Mouse (Mus musculus): Measurements from ENCODE around the gene Lpcat3. TPM values are rescaled to one million over a fixed set of nuclear protein-coding genes. Genes with fewer than 3 reads are reported as not detected.

Lpcat3 gene
- polyA plus RNA-seq, 1 experiment from 2014 or later, result 45.0 TPM

GRCm38 (mm10) chr6:124732476-124733370 lies 69.9 kb downstream of the Lpcat3 start:
- Histone ChIP-seq H3K9ac (ENCODE audit: low read length) (no peak overlapping the region), H3K4me1 (ENCODE audit: control insufficient read depth in 2 of 2, insufficient read depth in 2 of 2, low read length in 2 of 2) (0 out of 4 replicates have a peak, but pooled peaks cover 0 to 2% of the 10 kb centered on the region in 2 experiments), H3K4me3 (ENCODE audit: control insufficient read depth in 1 of 2, insufficient read depth in 1 of 2, low read depth in 1 of 2, low read length in 2 of 2) (no peak overlapping the region; a peak in 1 of 4 replicates), H3K4me2 (ENCODE audit: low read length) (no peak overlapping the region), H3K36me3 (ENCODE audit: control insufficient read depth, insufficient read depth, low read length) (no peaks in the 10 kb centered on the region), H3K27me3 (ENCODE audit: control insufficient read depth, insufficient read depth, low read length) (no peaks in the 10 kb centered on the region), H3K27ac (replicated peaks in 1 of 2; ENCODE audit: control insufficient read depth in 1 of 2, insufficient read depth in 1 of 2, low read depth in 2 of 2, low read length in 2 of 2) (0 out of 4 replicates have a peak overlapping the region, but pooled peaks of 1 of the 2 experiments have one; percentile 3), H3K9me3 (ENCODE audit: control insufficient read depth, low read length) (no peaks in the 10 kb centered on the region)
- WGBS, result 56% methylated on average over 19 of the region's 19 CpGs
- 0 out of 2 replicates have a peak, but pooled peaks have one; percentile 15 for ATAC-seq (ENCODE audit: insufficient number of reproducible peaks, insufficient read depth, low FRiP score, low read depth)

GRCm38 (mm10) chr6:124734417-124734816 lies 71.6 kb downstream of the Lpcat3 start:
- no peaks in the 10 kb centered on the region for H3K27me3 ChIP-seq (ENCODE audit: control insufficient read depth, insufficient read depth, low read length)
- peaks cover 6 to 9% of the 10 kb centered on the region in 2 experiments; a peak in 3 of 4 replicates for H3K4me1 ChIP-seq (ENCODE audit: control insufficient read depth in 2 of 2, insufficient read depth in 2 of 2, low read length in 2 of 2)
- no peak overlapping the region for H3K4me3 ChIP-seq (ENCODE audit: control insufficient read depth in 1 of 2, insufficient read depth in 1 of 2, low read depth in 1 of 2, low read length in 2 of 2)
- H3K9ac ChIP-seq (ENCODE audit: low read length), result no peak overlapping the region
- no peak for ATAC-seq (ENCODE audit: insufficient number of reproducible peaks, insufficient read depth, low FRiP score, low read depth)
- H3K36me3 ChIP-seq (ENCODE audit: control insufficient read depth, insufficient read depth, low read length), result 0 out of 2 replicates have a peak, but pooled peaks cover 3% of the 10 kb centered on the region
- H3K9me3 ChIP-seq (ENCODE audit: control insufficient read depth, low read length), result no peaks in the 10 kb centered on the region
- no peak overlapping the region for H3K27ac ChIP-seq (replicated peaks in 1 of 2; ENCODE audit: control insufficient read depth in 1 of 2, insufficient read depth in 1 of 2, low read depth in 2 of 2, low read length in 2 of 2)
- 87% methylated on average over 3 of the region's 3 CpGs for WGBS
- no peak overlapping the region for H3K4me2 ChIP-seq (ENCODE audit: low read length)

GRCm38 (mm10) chr6:124737040-124737439 lies 74.2 kb downstream of the Lpcat3 start:
- H3K4me1 ChIP-seq (ENCODE audit: control insufficient read depth in 2 of 2, insufficient read depth in 2 of 2, low read length in 2 of 2), result peaks cover 11 to 22% of the 10 kb centered on the region in 2 experiments
- no peak overlapping the region for H3K4me3 ChIP-seq (ENCODE audit: control insufficient read depth in 1 of 2, insufficient read depth in 1 of 2, low read depth in 1 of 2, low read length in 2 of 2)
- no peaks in the 10 kb centered on the region for H3K9me3 ChIP-seq (ENCODE audit: control insufficient read depth, low read length)
- 86% methylated on average over 11 of the region's 11 CpGs for WGBS
- H3K9ac ChIP-seq (ENCODE audit: low read length), result no peak overlapping the region
- 0 out of 2 replicates have a peak, but pooled peaks cover 3% of the 10 kb centered on the region for H3K36me3 ChIP-seq (ENCODE audit: control insufficient read depth, insufficient read depth, low read length)
- H3K4me2 ChIP-seq (ENCODE audit: low read length), result no peak overlapping the region
- no peak overlapping the region for H3K27ac ChIP-seq (replicated peaks in 1 of 2; ENCODE audit: control insufficient read depth in 1 of 2, insufficient read depth in 1 of 2, low read depth in 2 of 2, low read length in 2 of 2)
- no peaks in the 10 kb centered on the region for H3K27me3 ChIP-seq (ENCODE audit: control insufficient read depth, insufficient read depth, low read length)
- ATAC-seq (ENCODE audit: insufficient number of reproducible peaks, insufficient read depth, low FRiP score, low read depth), result no peak

- Histone ChIP-seq H3K4me1 (ENCODE audit: control insufficient read depth in 2 of 2, insufficient read depth in 2 of 2, low read length in 2 of 2) (peaks cover 9 to 22% of the 10 kb centered on the region in 2 experiments), H3K27ac (replicated peaks in 1 of 2; ENCODE audit: control insufficient read depth in 1 of 2, insufficient read depth in 1 of 2, low read depth in 2 of 2, low read length in 2 of 2) (no peak within 1 kb of the TSS), H3K36me3 (ENCODE audit: control insufficient read depth, insufficient read depth, low read length) (peaks cover 16% of the 10 kb centered on the region), H3K4me2 (ENCODE audit: low read length) (0 out of 2 replicates have a peak within 1 kb of the TSS, but pooled peaks have one; percentile 8), H3K27me3 (ENCODE audit: control insufficient read depth, insufficient read depth, low read length) (no peaks in the 10 kb centered on the region), H3K4me3 (ENCODE audit: control insufficient read depth in 1 of 2, insufficient read depth in 1 of 2, low read depth in 1 of 2, low read length in 2 of 2) (no peak within 1 kb of the TSS), H3K9ac (ENCODE audit: low read length) (peak within 1 kb of the TSS; percentile 42; the same call in 1 of the 2 replicates), H3K9me3 (ENCODE audit: control insufficient read depth, low read length) (no peaks in the 10 kb centered on the region)
- WGBS, result 28% methylated on average over 15 of the region's 15 CpGs
- no peak for ATAC-seq (ENCODE audit: insufficient number of reproducible peaks, insufficient read depth, low FRiP score, low read depth)
Observed at GRCm38 (mm10) chr6:124738511-124739023, 75.7 kb downstream of the Lpcat3 start, which contains the start of gene Ptpn6. Ptpn6 (minus strand) TSS chr6:124738714.

GRCm38 (mm10) chr6:124739231-124739796 lies 76.5 kb downstream of the Lpcat3 start:
- WGBS, result 82% methylated on average over 10 of the region's 10 CpGs
- Histone ChIP-seq H3K4me1 (ENCODE audit: control insufficient read depth in 2 of 2, insufficient read depth in 2 of 2, low read length in 2 of 2) (peaks cover 9 to 22% of the 10 kb centered on the region in 2 experiments), H3K36me3 (ENCODE audit: control insufficient read depth, insufficient read depth, low read length) (peaks cover 24% of the 10 kb centered on the region), H3K9me3 (ENCODE audit: control insufficient read depth, low read length) (no peaks in the 10 kb centered on the region), H3K27ac (replicated peaks in 1 of 2; ENCODE audit: control insufficient read depth in 1 of 2, insufficient read depth in 1 of 2, low read depth in 2 of 2, low read length in 2 of 2) (no peak overlapping the region), H3K27me3 (ENCODE audit: control insufficient read depth, insufficient read depth, low read length) (no peaks in the 10 kb centered on the region), H3K4me2 (ENCODE audit: low read length) (no peak overlapping the region), H3K9ac (ENCODE audit: low read length) (no peak overlapping the region), H3K4me3 (ENCODE audit: control insufficient read depth in 1 of 2, insufficient read depth in 1 of 2, low read depth in 1 of 2, low read length in 2 of 2) (no peak overlapping the region)
- ATAC-seq (ENCODE audit: insufficient number of reproducible peaks, insufficient read depth, low FRiP score, low read depth), result no peak

- peak; percentile 13; the same call in 1 of the 2 replicates for ATAC-seq (ENCODE audit: insufficient number of reproducible peaks, insufficient read depth, low FRiP score, low read depth)
- H3K4me3 ChIP-seq (ENCODE audit: control insufficient read depth in 1 of 2, insufficient read depth in 1 of 2, low read depth in 1 of 2, low read length in 2 of 2), result peak overlapping the region; percentile 58 to 66
- peaks cover 33% of the 10 kb centered on the region for H3K36me3 ChIP-seq (ENCODE audit: control insufficient read depth, insufficient read depth, low read length)
- no peaks in the 10 kb centered on the region for H3K9me3 ChIP-seq (ENCODE audit: control insufficient read depth, low read length)
- peak overlapping the region; percentile 88 for H3K4me2 ChIP-seq (ENCODE audit: low read length)
- no peaks in the 10 kb centered on the region for H3K27me3 ChIP-seq (ENCODE audit: control insufficient read depth, insufficient read depth, low read length)
- under 1% methylated on average over 29 of the region's 29 CpGs for WGBS
- peak overlapping the region; percentile 91 for H3K9ac ChIP-seq (ENCODE audit: low read length)
- H3K4me1 ChIP-seq (ENCODE audit: control insufficient read depth in 2 of 2, insufficient read depth in 2 of 2, low read length in 2 of 2), result peaks cover 9 to 28% of the 10 kb centered on the region in 2 experiments
- peak overlapping the region; percentile 95 to 99 for H3K27ac ChIP-seq (replicated peaks in 1 of 2; ENCODE audit: control insufficient read depth in 1 of 2, insufficient read depth in 1 of 2, low read depth in 2 of 2, low read length in 2 of 2)
Observed at GRCm38 (mm10) chr6:124740211-124740887, 77.5 kb downstream of the Lpcat3 start.
